In genomic region chr3:132070949-132071348, GRCm38 (mm10) we compare ENCODE assay signal across 14 mouse cellular contexts. TPM values are rescaled to one million over a fixed set of nuclear protein-coding genes. Genes with fewer than 3 reads are reported as not detected.
DNase-seq lines count a peak whose midpoint lies in the region; ATAC-seq lines count a peak whose summit lies in the region.
"Had no signal": no experiment of that assay in that cellular context is flagged by ENCODE, and none has a peak within 500 bp of the region (broad histone marks: within the 10 kb centered on the region; RNA-seq: fewer than 3 reads in every experiment).

No protein-coding gene starts in this region.

- H3K9me3 ChIP-seq in kidney, embryonic 14.5 days (ENCODE audit: control insufficient read depth, low read length) = no peaks in the 10 kb centered on the region
- no peaks in the 10 kb centered on the region for H3K9me3 ChIP-seq in heart, embryonic 10.5 days
- H3K9me3 ChIP-seq: midbrain, embryonic 12.5 days; neural tube, embryonic 12.5 days had no signal

- H3K4me2 ChIP-seq in kidney, embryonic 14.5 days (replicated peaks; ENCODE audit: low read depth, low read length) = no peak overlapping the region
- H3K4me2 ChIP-seq: midbrain, embryonic 12.5 days; neural tube, embryonic 12.5 days had no signal

- H3K27me3 ChIP-seq in kidney, embryonic 14.5 days (ENCODE audit: control insufficient read depth, insufficient read depth, low read length) = no peaks in the 10 kb centered on the region
- no peaks in the 10 kb centered on the region for H3K27me3 ChIP-seq in heart, embryonic 10.5 days (ENCODE audit: insufficient read depth, poor library complexity, severe bottlenecking)
- H3K27me3 ChIP-seq: midbrain, embryonic 12.5 days; neural tube, embryonic 12.5 days had no signal

- no peak for ATAC-seq in kidney, embryonic 14.5 days (ENCODE audit: low FRiP score, low TSS enrichment)
- ATAC-seq: hindbrain, embryonic 16.5 days had no signal

- no peak overlapping the region for H3K9ac ChIP-seq in kidney, embryonic 14.5 days (ENCODE audit: low read depth, low read length)
- H3K9ac ChIP-seq: midbrain, embryonic 12.5 days; neural tube, embryonic 12.5 days had no signal

- WGBS in kidney, embryonic 14.5 days = 54% methylated on average over 2 of the region's 2 CpGs
- 47% methylated on average over 2 of the region's 2 CpGs for WGBS in heart, embryonic 10.5 days

- H3K36me3 ChIP-seq in kidney, embryonic 14.5 days (ENCODE audit: control insufficient read depth, insufficient read depth, low read length) = no peaks in the 10 kb centered on the region
- no peaks in the 10 kb centered on the region for H3K36me3 ChIP-seq in heart, embryonic 10.5 days
- H3K36me3 ChIP-seq: G1E; midbrain, embryonic 12.5 days; neural tube, embryonic 12.5 days had no signal

- H3K4me1 ChIP-seq in kidney, embryonic 14.5 days (ENCODE audit: control insufficient read depth, insufficient read depth, low read length) = no peaks in the 10 kb centered on the region
- H3K4me1 ChIP-seq in heart, embryonic 10.5 days = no peaks in the 10 kb centered on the region
- H3K4me1 ChIP-seq: midbrain, embryonic 12.5 days; neural tube, embryonic 12.5 days had no signal

- peak; percentile 6 for DNase-seq in adrenal gland, postnatal 10 days
- no peak for DNase-seq in adrenal gland, adult 8-10 months
- DNase-seq in kidney, postnatal 10 days = peak; percentile 21
- peak; percentile 57 for DNase-seq in ES-CJ7 (ENCODE audit: low read depth, low spot score)
- peak; percentile 34 for DNase-seq in embryo, embryonic 10.5 days (ENCODE audit: low spot score)
- no peak for DNase-seq in heart, embryonic 10.5 days (ENCODE audit: low spot score)
- no peak for DNase-seq in thymus, postnatal 4 days
- DNase-seq: adrenal gland, adult 2 months; heart, postnatal 10 days had no signal

- H3K4me3 ChIP-seq in kidney, embryonic 14.5 days (ENCODE audit: low read length) = no peak overlapping the region
- no peak overlapping the region for H3K4me3 ChIP-seq in heart, embryonic 10.5 days
- H3K4me3 ChIP-seq: midbrain, embryonic 12.5 days; neural tube, embryonic 12.5 days had no signal

- H3K27ac ChIP-seq in kidney, embryonic 14.5 days (ENCODE audit: low read depth, low read length) = no peak overlapping the region
- H3K27ac ChIP-seq in heart, embryonic 10.5 days = no peak overlapping the region
- H3K27ac ChIP-seq: midbrain, embryonic 12.5 days; neural tube, embryonic 12.5 days had no signal

RNA-seq across cellular contexts. Expression of gene Dkk2, which starts 14.1 kb away (rescaled TPM):
- 1 to 10 TPM; 6.3 to 8.1 TPM for total RNA-seq in adrenal gland, postnatal 10 days (2021)
- 1 to 10 TPM; 2.5 to 5.9 (median 4.1) TPM for total RNA-seq in adrenal gland, adult 8-10 months (2022)
- 6.7 and 9.6 TPM in 2 replicates for polyA plus RNA-seq in kidney, embryonic 14.5 days (2014; fragmentation: Nextera tagmentation; extraction: Ambion mirVana)
- polyA plus RNA-seq in heart, embryonic 10.5 days (2016; fragmentation: Nextera tagmentation; extraction: Ambion mirVana) = 3.0 and 7.7 TPM in 2 replicates
- polyA plus RNA-seq: G1E had no signal

Comparison
In these comparisons a context has a peak if more than half of its experiments do, and no peak if none do; other contexts are left out.
1. DNase-seq: peak in adrenal gland, postnatal 10 days (single experiment), kidney, postnatal 10 days (single experiment), ES-CJ7 (single experiment) and embryo, embryonic 10.5 days (single experiment); none in adrenal gland, adult 8-10 months (single experiment), heart, embryonic 10.5 days (single experiment) and thymus, postnatal 4 days (single experiment).